24 mouse cellular contexts compared by ENCODE assay signal in the genomic region with DNA sequence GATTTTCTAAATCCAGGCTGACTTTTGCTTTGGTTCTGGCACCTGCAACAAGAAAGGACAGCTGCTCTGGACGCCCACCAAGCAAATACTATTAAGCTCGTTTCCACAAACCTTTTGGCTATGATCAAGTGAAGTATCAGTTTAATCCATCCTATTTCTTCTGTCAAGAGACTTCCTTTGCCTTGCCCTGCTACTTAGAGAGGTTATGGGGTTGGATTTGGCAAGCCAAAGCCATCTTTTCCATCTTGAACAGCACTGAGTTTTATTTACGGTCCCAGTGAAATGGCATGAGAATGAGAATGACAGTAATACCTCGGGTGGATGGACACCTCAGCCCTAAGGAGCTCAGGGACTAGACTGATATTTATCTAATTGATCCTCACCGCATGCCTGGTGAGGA.
DNase-seq lines count a peak whose midpoint lies in the region; ATAC-seq and TF ChIP-seq lines count a peak whose summit lies in the region.
"Had no signal": no experiment of that assay in that cellular context is flagged by ENCODE, and none has a peak within 500 bp of the region (broad histone marks: within the 10 kb centered on the region; RNA-seq: fewer than 3 reads in every experiment).

No protein-coding gene starts in this region.

- no peaks in the 10 kb centered on the region for H3K36me3 ChIP-seq in forebrain, embryonic 14.5 days (ENCODE audit: control insufficient read depth, insufficient read depth, low read length)
- H3K36me3 ChIP-seq in forebrain, embryonic 11.5 days (ENCODE audit: control insufficient read depth, insufficient read depth, low read length): no peaks in the 10 kb centered on the region
- H3K36me3 ChIP-seq in hindbrain, embryonic 12.5 days: no peaks in the 10 kb centered on the region
- no peaks in the 10 kb centered on the region for H3K36me3 ChIP-seq in midbrain, embryonic 11.5 days (ENCODE audit: control insufficient read depth, insufficient read depth, low read length)
- H3K36me3 ChIP-seq in thymus, adult 2 months (ENCODE audit: control insufficient read depth, insufficient read depth, low read length): no peaks in the 10 kb centered on the region
- H3K36me3 ChIP-seq: embryonic facial prominence, embryonic 12.5 days had no signal

- ATAC-seq in forebrain, embryonic 14.5 days: 0 out of 2 replicates have a peak, but pooled peaks have one; percentile 26
- no peak for ATAC-seq in forebrain, embryonic 11.5 days (replicated peaks; ENCODE audit: low FRiP score)
- ATAC-seq in hindbrain, embryonic 12.5 days (ENCODE audit: low FRiP score): no peak
- ATAC-seq in midbrain, embryonic 11.5 days (ENCODE audit: low FRiP score): peak; percentile 59; the same call in 1 of the 2 replicates
- ATAC-seq: forebrain, embryonic 16.5 days had no signal

- no peaks in the 10 kb centered on the region for H3K9me3 ChIP-seq in forebrain, embryonic 14.5 days (replicated peaks; ENCODE audit: control insufficient read depth, low read length)
- no peaks in the 10 kb centered on the region for H3K9me3 ChIP-seq in forebrain, embryonic 11.5 days (ENCODE audit: control insufficient read depth, low read length)
- no peaks in the 10 kb centered on the region for H3K9me3 ChIP-seq in hindbrain, embryonic 12.5 days (replicated peaks)
- H3K9me3 ChIP-seq in midbrain, embryonic 11.5 days (ENCODE audit: control insufficient read depth, low read length): no peaks in the 10 kb centered on the region
- H3K9me3 ChIP-seq: embryonic facial prominence, embryonic 12.5 days had no signal

- H3K9ac ChIP-seq in forebrain, embryonic 14.5 days (ENCODE audit: low read length): no peak overlapping the region
- no peak overlapping the region for H3K9ac ChIP-seq in forebrain, embryonic 11.5 days (ENCODE audit: low read length)
- H3K9ac ChIP-seq in hindbrain, embryonic 12.5 days: no peak overlapping the region
- no peak overlapping the region for H3K9ac ChIP-seq in midbrain, embryonic 11.5 days (ENCODE audit: low read length)
- H3K9ac ChIP-seq: embryonic facial prominence, embryonic 12.5 days had no signal

- no peak overlapping the region for H3K4me2 ChIP-seq in forebrain, embryonic 14.5 days (ENCODE audit: low read length)
- no peak overlapping the region for H3K4me2 ChIP-seq in forebrain, embryonic 11.5 days (ENCODE audit: low read depth, low read length, severe bottlenecking)
- no peak overlapping the region for H3K4me2 ChIP-seq in hindbrain, embryonic 12.5 days (replicated peaks)
- no peak overlapping the region for H3K4me2 ChIP-seq in midbrain, embryonic 11.5 days
- H3K4me2 ChIP-seq: embryonic facial prominence, embryonic 12.5 days; heart, embryonic 11.5 days; liver, embryonic 11.5 days had no signal

- peaks cover 8% of the 10 kb centered on the region; the same call in 1 of the 2 replicates for H3K4me1 ChIP-seq in forebrain, embryonic 14.5 days (ENCODE audit: control insufficient read depth, insufficient read depth, low read length)
- H3K4me1 ChIP-seq in forebrain, embryonic 11.5 days (replicated peaks; ENCODE audit: control insufficient read depth, insufficient read depth, low read length): no peaks in the 10 kb centered on the region
- H3K4me1 ChIP-seq in hindbrain, embryonic 12.5 days: no peaks in the 10 kb centered on the region
- peaks cover 6% of the 10 kb centered on the region; the same call in 1 of the 2 replicates for H3K4me1 ChIP-seq in midbrain, embryonic 11.5 days (ENCODE audit: control insufficient read depth, insufficient read depth, low read length)
- H3K4me1 ChIP-seq in thymus, adult 2 months (replicated peaks; ENCODE audit: control insufficient read depth, insufficient read depth, low read length): no peaks in the 10 kb centered on the region
- H3K4me1 ChIP-seq: embryonic facial prominence, embryonic 12.5 days had no signal

- no peak for TF ChIP-seq POLR2A in thymus, adult 2 months (IDR thresholded peaks at IDR 0.05; ENCODE audit: control insufficient read depth, extremely low read depth, insufficient read depth, low read length, poor library complexity)

- H3K4me3 ChIP-seq in forebrain, embryonic 14.5 days (ENCODE audit: low read depth, low read length): no peak overlapping the region
- no peak overlapping the region for H3K4me3 ChIP-seq in forebrain, embryonic 11.5 days (ENCODE audit: low read depth, low read length)
- no peak overlapping the region for H3K4me3 ChIP-seq in hindbrain, embryonic 12.5 days
- no peak overlapping the region for H3K4me3 ChIP-seq in midbrain, embryonic 11.5 days (ENCODE audit: low read depth, low read length)
- H3K4me3 ChIP-seq in thymus, adult 2 months (ENCODE audit: control insufficient read depth, insufficient read depth, low read length): no peak overlapping the region
- H3K4me3 ChIP-seq: embryonic facial prominence, embryonic 12.5 days; gastrocnemius, adult 2 months; layer of hippocampus, adult 2 months; left cerebral cortex, adult 2 months had no signal

- no peaks in the 10 kb centered on the region for H3K27me3 ChIP-seq in forebrain, embryonic 14.5 days (replicated peaks; ENCODE audit: control insufficient read depth, insufficient read depth, low read length)
- no peaks in the 10 kb centered on the region for H3K27me3 ChIP-seq in forebrain, embryonic 11.5 days (ENCODE audit: control insufficient read depth, insufficient read depth, low read length)
- no peaks in the 10 kb centered on the region for H3K27me3 ChIP-seq in hindbrain, embryonic 12.5 days
- H3K27me3 ChIP-seq in midbrain, embryonic 11.5 days (ENCODE audit: control insufficient read depth, insufficient read depth, low read length): no peaks in the 10 kb centered on the region
- no peaks in the 10 kb centered on the region for H3K27me3 ChIP-seq in thymus, adult 2 months (ENCODE audit: control insufficient read depth, insufficient read depth, low read length)
- H3K27me3 ChIP-seq: CH12.LX; embryonic facial prominence, embryonic 12.5 days had no signal

- no peak overlapping the region for H3K27ac ChIP-seq in forebrain, embryonic 14.5 days (ENCODE audit: low read depth, low read length)
- H3K27ac ChIP-seq in forebrain, embryonic 11.5 days (ENCODE audit: low read depth, low read length): no peak overlapping the region
- peak overlapping the region; percentile 52; the same call in 1 of the 2 replicates for H3K27ac ChIP-seq in hindbrain, embryonic 12.5 days
- H3K27ac ChIP-seq in midbrain, embryonic 11.5 days (ENCODE audit: low read depth, low read length): peak overlapping the region; percentile 15; the same call in 1 of the 2 replicates
- no peak overlapping the region for H3K27ac ChIP-seq in thymus, adult 2 months (ENCODE audit: control insufficient read depth, insufficient read depth, low read length)
- H3K27ac ChIP-seq: embryonic facial prominence, embryonic 12.5 days; gastrocnemius, adult 2 months; layer of hippocampus, adult 2 months; left cerebral cortex, adult 2 months; stomach, postnatal 0 days had no signal

- no peak for DNase-seq in forebrain, embryonic 14.5 days (ENCODE audit: low spot score)
- no peak for DNase-seq in forebrain, embryonic 11.5 days (ENCODE audit: low spot score)
- DNase-seq in midbrain, embryonic 11.5 days (ENCODE audit: low spot score, missing footprints): peak; percentile 88
- DNase-seq in retina, embryonic 14.5 days (ENCODE audit: low spot score): peak; percentile 26
- no peak for DNase-seq in kidney, adult 9 months
- DNase-seq in thymus, adult 2 months: no peak
- DNase-seq: adrenal gland, postnatal 25 days; cerebellum, adult 18-20 months; gastrocnemius, adult 2 months; heart, postnatal 10 days; kidney, adult 18-20 months; kidney, postnatal 10 days; lung, adult 18-20 months; lung, postnatal 36 days; thymus, postnatal 14 days had no signal

- 31% methylated on average over 5 of the region's 5 CpGs for WGBS in forebrain, embryonic 14.5 days
- 41% methylated on average over 5 of the region's 5 CpGs for WGBS in forebrain, embryonic 11.5 days
- WGBS in hindbrain, embryonic 12.5 days: 59% methylated on average over 5 of the region's 5 CpGs
- 26% methylated on average over 5 of the region's 5 CpGs for WGBS in midbrain, embryonic 11.5 days
- WGBS in thymus, adult 2 months: 70% methylated on average over 5 of the region's 5 CpGs

- TF ChIP-seq CTCF in thymus, adult 2 months (IDR thresholded peaks at IDR 0.05; ENCODE audit: borderline replicate concordance, control insufficient read depth, extremely low read depth, insufficient read depth, low read length, poor library complexity): no peak

Comparison
In these comparisons a context has a peak if more than half of its experiments do, and no peak if none do; other contexts are left out.
1. ATAC-seq: peak in forebrain, embryonic 14.5 days (single experiment) and midbrain, embryonic 11.5 days (single experiment); none in forebrain, embryonic 11.5 days (single experiment) and hindbrain, embryonic 12.5 days (single experiment).
2. DNase-seq: peak in midbrain, embryonic 11.5 days (single experiment) and retina, embryonic 14.5 days (single experiment); none in forebrain, embryonic 14.5 days (single experiment), forebrain, embryonic 11.5 days (single experiment), kidney, adult 9 months (single experiment) and thymus, adult 2 months (single experiment).
3. H3K27ac ChIP-seq: peak in hindbrain, embryonic 12.5 days (single experiment) and midbrain, embryonic 11.5 days (single experiment); none in forebrain, embryonic 14.5 days (single experiment), forebrain, embryonic 11.5 days (single experiment) and thymus, adult 2 months (single experiment).